Comparison of ENCODE assay signal across 8 mouse cellular contexts in the genomic region with DNA sequence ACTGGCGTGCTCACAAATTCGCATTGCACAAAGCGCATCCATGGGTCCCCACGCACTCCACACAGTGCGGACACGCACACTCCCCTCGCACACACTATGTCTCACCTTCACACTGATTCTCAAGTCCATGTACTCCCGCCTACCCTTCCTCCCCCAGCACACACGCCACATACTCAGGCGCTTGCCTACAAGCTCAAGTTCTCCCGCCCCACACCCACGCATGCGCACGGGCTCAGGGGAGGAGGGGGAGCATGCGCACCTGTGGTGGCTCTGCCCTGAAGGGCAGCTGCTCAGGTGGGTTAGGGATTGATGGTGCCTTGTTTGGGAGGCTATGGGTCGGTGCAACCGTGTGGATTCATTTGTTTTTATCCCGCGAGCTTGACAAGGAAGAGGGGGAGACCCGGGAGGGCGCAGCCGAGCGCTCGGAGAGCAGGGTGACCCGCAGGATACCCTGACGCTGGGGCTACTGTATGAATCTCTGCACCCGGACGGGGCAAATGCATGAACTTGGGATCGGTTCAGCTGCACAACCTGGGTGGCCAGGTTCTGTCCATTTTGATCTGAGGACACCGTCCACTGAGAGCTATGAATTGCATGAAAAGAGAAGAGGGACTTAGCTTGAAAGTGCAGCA. TPM values are rescaled to one million over a fixed set of nuclear protein-coding genes. Genes with fewer than 3 reads are reported as not detected.
DNase-seq lines count a peak whose midpoint lies in the region; ATAC-seq and TF ChIP-seq lines count a peak whose summit lies in the region.

No protein-coding gene starts in this region.

- peaks cover 69% of the 10 kb centered on the region for H3K27me3 ChIP-seq in hindbrain, embryonic 15.5 days
- H3K27me3 ChIP-seq in liver, embryonic 13.5 days: peaks cover 64% of the 10 kb centered on the region
- peaks cover 10% of the 10 kb centered on the region; the same call in 1 of the 2 replicates for H3K27me3 ChIP-seq in stomach, postnatal 0 days (ENCODE audit: control insufficient read depth, insufficient read depth, low read length)

- H3K4me3 ChIP-seq in hindbrain, embryonic 15.5 days: peak overlapping the region; percentile 47
- H3K4me3 ChIP-seq in liver, embryonic 13.5 days (replicated peaks): peak overlapping the region; percentile 24
- peak overlapping the region; percentile 44 for H3K4me3 ChIP-seq in stomach, postnatal 0 days (ENCODE audit: low read depth, low read length)

- intact Hi-C loops in left cerebral cortex, postnatal 14 days (cut with DNase I): no loop called here
- intact Hi-C loops in left cerebral cortex, postnatal 25 days (cut with DNase I): no loop called here

- peak; percentile 26 to 66 for DNase-seq in left cerebral cortex, postnatal 14 days (ENCODE audit: low spot score in 2 of 2)
- DNase-seq in left cerebral cortex, postnatal 25 days (ENCODE audit: low spot score in 2 of 2): no peak
- DNase-seq in embryo, embryonic 9.5 days (ENCODE audit: extremely low spot score): peak; percentile 79
- no peak for DNase-seq in liver, embryonic 13.5 days
- DNase-seq in natural killer cell, adult 2 months (ENCODE audit: low spot score in 2 of 2): peak; percentile 73 to 84
- DNase-seq in stomach, postnatal 0 days (ENCODE audit: low spot score): peak; percentile 67
- DNase-seq in cerebellum, adult 11-12 months: no peak

- peak; percentile 85 for ATAC-seq in hindbrain, embryonic 15.5 days (ENCODE audit: low FRiP score, low read depth)
- ATAC-seq in liver, embryonic 13.5 days (ENCODE audit: low read depth): 0 out of 2 replicates have a peak, but pooled peaks have one; percentile 31
- peak; percentile 40 for ATAC-seq in stomach, postnatal 0 days (ENCODE audit: low FRiP score, low TSS enrichment)

- H3K27ac ChIP-seq in hindbrain, embryonic 15.5 days (replicated peaks): no peak overlapping the region
- no peak overlapping the region for H3K27ac ChIP-seq in liver, embryonic 13.5 days
- H3K27ac ChIP-seq in stomach, postnatal 0 days (replicated peaks): no peak overlapping the region

- H3K4me1 ChIP-seq in hindbrain, embryonic 15.5 days (replicated peaks): peaks cover 24% of the 10 kb centered on the region
- H3K4me1 ChIP-seq in liver, embryonic 13.5 days (replicated peaks): 0 out of 2 replicates have a peak, but pooled peaks cover 4% of the 10 kb centered on the region
- H3K4me1 ChIP-seq in stomach, postnatal 0 days (replicated peaks; ENCODE audit: control insufficient read depth, insufficient read depth): no peaks in the 10 kb centered on the region

- peak overlapping the region; percentile 35; the same call in 1 of the 2 replicates for H3K9ac ChIP-seq in hindbrain, embryonic 15.5 days
- no peak overlapping the region for H3K9ac ChIP-seq in liver, embryonic 13.5 days
- H3K9ac ChIP-seq in stomach, postnatal 0 days (ENCODE audit: low read length): no peak overlapping the region

- H3K4me2 ChIP-seq in hindbrain, embryonic 15.5 days: peak overlapping the region; percentile 71
- peak overlapping the region; percentile 56 for H3K4me2 ChIP-seq in liver, embryonic 13.5 days
- H3K4me2 ChIP-seq in stomach, postnatal 0 days (replicated peaks; ENCODE audit: low read depth): peak overlapping the region; percentile 70

- TF ChIP-seq EP300 in stomach, postnatal 0 days (optimal IDR thresholded peaks at IDR 0.05): no peak

- TF ChIP-seq CTCF in stomach, postnatal 0 days (IDR thresholded peaks at IDR 0.05; ENCODE audit: low read depth): no peak

- H3K9me3 ChIP-seq in hindbrain, embryonic 15.5 days: no peaks in the 10 kb centered on the region
- no peaks in the 10 kb centered on the region for H3K9me3 ChIP-seq in liver, embryonic 13.5 days (replicated peaks)
- H3K9me3 ChIP-seq in stomach, postnatal 0 days (ENCODE audit: control insufficient read depth, low read length): no peaks in the 10 kb centered on the region

- WGBS in hindbrain, embryonic 15.5 days: under 1% methylated on average over 30 of the region's 30 CpGs
- 2% methylated on average over 30 of the region's 30 CpGs for WGBS in liver, embryonic 13.5 days (ENCODE audit: insufficient replicate concordance)
- 2% methylated on average over 30 of the region's 30 CpGs for WGBS in stomach, postnatal 0 days

- no peaks in the 10 kb centered on the region for H3K36me3 ChIP-seq in hindbrain, embryonic 15.5 days
- no peaks in the 10 kb centered on the region for H3K36me3 ChIP-seq in liver, embryonic 13.5 days
- H3K36me3 ChIP-seq in stomach, postnatal 0 days (ENCODE audit: control insufficient read depth, insufficient read depth, low read length): no peaks in the 10 kb centered on the region

RNA-seq across cellular contexts. Expression of gene Gsx2, which starts 8.2 kb away (rescaled TPM):
- total RNA-seq in left cerebral cortex, postnatal 14 days (2021): under 1 TPM; 0.40 to 0.51 TPM
- not detected for total RNA-seq in left cerebral cortex, postnatal 25 days (2021)
- polyA plus RNA-seq in hindbrain, embryonic 15.5 days (2015; fragmentation: Nextera tagmentation; extraction: Ambion mirVana): 0.25 and 0.47 TPM in 2 replicates
- not detected in 2 replicates for polyA plus RNA-seq in liver, embryonic 13.5 days (2015; fragmentation: Nextera tagmentation; extraction: Ambion mirVana)
- not detected in 2 replicates for polyA plus RNA-seq in stomach, postnatal 0 days (2015; fragmentation: Nextera tagmentation; extraction: Ambion mirVana)

RNA-seq across cellular contexts. Expression of gene Chic2, which starts 22.7 kb away (rescaled TPM):
- 10 to 100 TPM; 23.6 to 25.7 TPM for total RNA-seq in left cerebral cortex, postnatal 14 days (2021)
- total RNA-seq in left cerebral cortex, postnatal 25 days (2021): 10 to 100 TPM; 17.7 to 20.6 TPM
- polyA plus RNA-seq in hindbrain, embryonic 15.5 days (2015; fragmentation: Nextera tagmentation; extraction: Ambion mirVana): 30.0 and 30.3 TPM in 2 replicates
- polyA plus RNA-seq in liver, embryonic 13.5 days (2015; fragmentation: Nextera tagmentation; extraction: Ambion mirVana): 17.8 and 17.9 TPM in 2 replicates
- polyA plus RNA-seq in stomach, postnatal 0 days (2015; fragmentation: Nextera tagmentation; extraction: Ambion mirVana): 42.2 and 43.2 TPM in 2 replicates

Comparison
In these comparisons a context has a peak if more than half of its experiments do, and no peak if none do; other contexts are left out.
1. DNase-seq: peak in left cerebral cortex, postnatal 14 days (2 of 2), embryo, embryonic 9.5 days (single experiment), natural killer cell, adult 2 months (2 of 2) and stomach, postnatal 0 days (single experiment); none in left cerebral cortex, postnatal 25 days (0 of 2), liver, embryonic 13.5 days (single experiment) and cerebellum, adult 11-12 months (single experiment).
2. ATAC-seq: peak in every context shown above with its lines; median percentile 85 in hindbrain, embryonic 15.5 days; 40 in stomach, postnatal 0 days; 31 in liver, embryonic 13.5 days.
3. Peak in every context shown above with its lines, with median percentiles within 50 percentile points of each other: H3K4me2 ChIP-seq and H3K4me3 ChIP-seq.